Mouse (Mus musculus) embryonic facial prominence, embryonic 10.5 days (tissue): ENCODE results near the gene Csnk1g1. TPM values are rescaled to one million over a fixed set of nuclear protein-coding genes. Genes with fewer than 3 reads are reported as not detected.

ENCODE experiments used
- DNase-seq: peaks from one replicate; pipeline ENCODE4 v3.0.0-alpha.2; 2017; ENCODE audit warnings: low spot score
- H3K27ac ChIP-seq: fragments of 300-500 bp; sonication (generic); replicated peaks from 2 replicates; pipeline ENCODE4 v1.5.1; 2016; ENCODE audit warnings: mild to moderate bottlenecking
- H3K27me3 ChIP-seq: fragments of 300-500 bp; sonication (generic); replicated peaks from 2 replicates; pipeline ENCODE4 v1.6.1; 2016; ENCODE audit warnings: low read depth, mild to moderate bottlenecking; ENCODE audit not compliant: poor library complexity, severe bottlenecking
- H3K36me3 ChIP-seq: fragments of 300-500 bp; sonication (generic); replicated peaks from 2 replicates; pipeline ENCODE4 v1.6.1; 2016; ENCODE audit warnings: mild to moderate bottlenecking, moderate library complexity
- H3K4me1 ChIP-seq: fragments of 300-500 bp; sonication (generic); 2 replicates; pipeline ENCODE4 v1.6.1; 2016
- H3K4me3 ChIP-seq: fragments of 300-500 bp; sonication (generic); 2 replicates; pipeline ENCODE4 v1.5.1; 2016; ENCODE audit warnings: mild to moderate bottlenecking, moderate library complexity
- H3K9me3 ChIP-seq: fragments of 300-500 bp; sonication (generic); 2 replicates; pipeline ENCODE4 v1.6.1; 2016; ENCODE audit warnings: mild to moderate bottlenecking
- whole genome bisulfite sequencing: fragments of 180-500 bp; shearing (Covaris S2); methylation state at CpG from one replicate; pipeline ENCODE4 v1.1.7; 2016; 5-methylcytosine and 5-hydroxymethylcytosine counted together
- polyA plus RNA-seq: library from polyadenylated mRNA; unstranded; fragments of >200 nt; fragmentation: Nextera tagmentation; extraction: Ambion mirVana; gene quantifications from 2 replicates; pipeline ENCODE4 v1.2.1, GENCODE M21; 2016

Csnk1g1 gene
- polyA plus RNA-seq, 1 experiment from 2014 or later: 19.4 TPM

- Histone ChIP-seq H3K27me3 (no peaks in the 10 kb centered on the region), H3K4me3 (peak overlapping the region; percentile 83), H3K27ac (peak overlapping the region; percentile 92), H3K36me3 (peaks cover 37% of the 10 kb centered on the region), H3K9me3 (no peaks in the 10 kb centered on the region), H3K4me1 (peaks cover 24% of the 10 kb centered on the region)
- WGBS: 46% methylated on average over 4 of the region's 4 CpGs
- DNase-seq: no peak
Observed at GRCm38 (mm10) chr9:66060986-66061385, 152.3 kb downstream of the Csnk1g1 start.

- Histone ChIP-seq H3K27ac (peak overlapping the region; percentile 92; the same call in 1 of the 2 replicates), H3K4me3 (peak overlapping the region; percentile 83)
Observed at GRCm38 (mm10) chr9:66061656-66062055, 152.9 kb downstream of the Csnk1g1 start.

GRCm38 (mm10) chr9:66063446-66063845 is 154.7 kb downstream of the Csnk1g1 start:
- no peak for DNase-seq
- Histone ChIP-seq H3K36me3 (peaks cover 55% of the 10 kb centered on the region), H3K9me3 (no peaks in the 10 kb centered on the region), H3K27me3 (peaks cover 20% of the 10 kb centered on the region), H3K4me3 (no peak overlapping the region), H3K27ac (no peak overlapping the region), H3K4me1 (peaks cover 32% of the 10 kb centered on the region)
- 90% methylated on average over 3 of the region's 3 CpGs for WGBS

More at GRCm38 (mm10) chr9:66061656-66062055, 152.9 kb downstream of the Csnk1g1 start:
- Histone ChIP-seq H3K27me3 (peaks cover 2% of the 10 kb centered on the region; the same call in 1 of the 2 replicates), H3K9me3 (no peaks in the 10 kb centered on the region), H3K36me3 (peaks cover 44% of the 10 kb centered on the region), H3K4me1 (peaks cover 24% of the 10 kb centered on the region)
- 94% methylated on average over 3 of the region's 3 CpGs for WGBS
- DNase-seq: no peak

GRCm38 (mm10) chr9:66064316-66064715 is 155.6 kb downstream of the Csnk1g1 start:
- peaks cover 55% of the 10 kb centered on the region for H3K36me3 ChIP-seq

GRCm38 (mm10) chr9:66066791-66067190 is 158.1 kb downstream of the Csnk1g1 start:
- peaks cover 55% of the 10 kb centered on the region for H3K36me3 ChIP-seq

More at GRCm38 (mm10) chr9:66064316-66064715, 155.6 kb downstream of the Csnk1g1 start:
- no peaks in the 10 kb centered on the region for H3K9me3 ChIP-seq
- H3K27ac ChIP-seq: no peak overlapping the region
- peaks cover 32% of the 10 kb centered on the region for H3K4me1 ChIP-seq
- H3K27me3 ChIP-seq: peaks cover 29% of the 10 kb centered on the region
- 97% methylated on average over 11 of the region's 11 CpGs for whole genome bisulfite sequencing
- DNase-seq: no peak
- no peak overlapping the region for H3K4me3 ChIP-seq

GRCm38 (mm10) chr9:66067542-66067941 is 158.8 kb downstream of the Csnk1g1 start:
- WGBS: 14% methylated on average over 5 of the region's 5 CpGs
- no peaks in the 10 kb centered on the region for H3K9me3 ChIP-seq
- peaks cover 51% of the 10 kb centered on the region for H3K36me3 ChIP-seq
- H3K27ac ChIP-seq: no peak overlapping the region
- H3K4me3 ChIP-seq: no peak overlapping the region
- DNase-seq: peak; percentile 53
- peaks cover 49% of the 10 kb centered on the region for H3K27me3 ChIP-seq
- peaks cover 23% of the 10 kb centered on the region for H3K4me1 ChIP-seq

More at GRCm38 (mm10) chr9:66066791-66067190, 158.1 kb downstream of the Csnk1g1 start:
- Histone ChIP-seq H3K4me1 (peaks cover 23% of the 10 kb centered on the region), H3K27ac (no peak overlapping the region), H3K9me3 (no peaks in the 10 kb centered on the region), H3K27me3 (peaks cover 49% of the 10 kb centered on the region), H3K4me3 (no peak overlapping the region)
- DNase-seq: no peak
- 90% methylated on average over 3 of the region's 3 CpGs for WGBS

GRCm38 (mm10) chr9:66068056-66068455 is 159.3 kb downstream of the Csnk1g1 start:
- peaks cover 49% of the 10 kb centered on the region for H3K27me3 ChIP-seq
- H3K27ac ChIP-seq: no peak overlapping the region
- 48% methylated on average over 4 of the region's 4 CpGs for WGBS

GRCm38 (mm10) chr9:66068971-66069391 is 160.3 kb downstream of the Csnk1g1 start:
- H3K4me1 ChIP-seq: peaks cover 23% of the 10 kb centered on the region
- WGBS: 1% methylated on average over 30 of the region's 30 CpGs
- H3K36me3 ChIP-seq: peaks cover 37% of the 10 kb centered on the region
- H3K27me3 ChIP-seq: peaks cover 49% of the 10 kb centered on the region
- H3K9me3 ChIP-seq: no peaks in the 10 kb centered on the region
- peak overlapping the region; percentile 65 for H3K4me3 ChIP-seq
- peak overlapping the region; percentile 63 for H3K27ac ChIP-seq
- DNase-seq: peak; percentile 51

More at GRCm38 (mm10) chr9:66068056-66068455, 159.3 kb downstream of the Csnk1g1 start:
- H3K36me3 ChIP-seq: peaks cover 46% of the 10 kb centered on the region
- peak overlapping the region; percentile 65; the same call in 1 of the 2 replicates for H3K4me3 ChIP-seq
- H3K4me1 ChIP-seq: peaks cover 23% of the 10 kb centered on the region
- H3K9me3 ChIP-seq: no peaks in the 10 kb centered on the region
- no peak for DNase-seq

- DNase-seq: peak; percentile 87
- H3K27ac ChIP-seq: peak within 1 kb of the TSS; percentile 63
Observed at GRCm38 (mm10) chr9:66069583-66069982, 160.9 kb downstream of the Csnk1g1 start, which contains the start of gene Snx22. Gene Snx22 (minus strand): TSS chr9:66069719.

GRCm38 (mm10) chr9:66070151-66070550 is 161.4 kb downstream of the Csnk1g1 start:
- peaks cover 49% of the 10 kb centered on the region for H3K27me3 ChIP-seq
- H3K36me3 ChIP-seq: peaks cover 27% of the 10 kb centered on the region
- H3K4me3 ChIP-seq: peak overlapping the region; percentile 65; the same call in 1 of the 2 replicates
- H3K4me1 ChIP-seq: peaks cover 23% of the 10 kb centered on the region
- 0 out of 2 replicates have a peak, but pooled peaks cover 6% of the 10 kb centered on the region for H3K9me3 ChIP-seq
- WGBS: 89% methylated on average over 5 of the region's 5 CpGs
- no peak overlapping the region for H3K27ac ChIP-seq
- DNase-seq: no peak

More at GRCm38 (mm10) chr9:66069583-66069982, 160.9 kb downstream of the Csnk1g1 start, which contains the start of gene Snx22:
- Histone ChIP-seq H3K27me3 (peaks cover 49% of the 10 kb centered on the region), H3K9me3 (0 out of 2 replicates have a peak, but pooled peaks cover 5% of the 10 kb centered on the region), H3K36me3 (peaks cover 31% of the 10 kb centered on the region), H3K4me1 (peaks cover 23% of the 10 kb centered on the region), H3K4me3 (peak within 1 kb of the TSS; percentile 65)
- 2% methylated on average over 22 of the region's 22 CpGs for WGBS

- Histone ChIP-seq H3K27me3 (peaks cover 36% of the 10 kb centered on the region), H3K4me1 (peaks cover 16% of the 10 kb centered on the region), H3K9me3 (0 out of 2 replicates have a peak, but pooled peaks cover 6% of the 10 kb centered on the region), H3K27ac (no peak overlapping the region), H3K36me3 (peaks cover under 1% of the 10 kb centered on the region; the same call in 1 of the 2 replicates), H3K4me3 (no peak overlapping the region)
- WGBS: 90% methylated on average over 7 of the region's 7 CpGs
- no peak for DNase-seq
Observed at GRCm38 (mm10) chr9:66072754-66073153, 164.0 kb downstream of the Csnk1g1 start.

- Histone ChIP-seq H3K36me3 (no peaks in the 10 kb centered on the region), H3K4me3 (peak overlapping the region; percentile 39; the same call in 1 of the 2 replicates), H3K27ac (peak overlapping the region; percentile 26), H3K4me1 (peaks cover 16% of the 10 kb centered on the region), H3K9me3 (0 out of 2 replicates have a peak, but pooled peaks cover 6% of the 10 kb centered on the region), H3K27me3 (no peaks in the 10 kb centered on the region)
- 57% methylated on average over 3 of the region's 3 CpGs for WGBS
- DNase-seq: no peak
Observed at GRCm38 (mm10) chr9:66078072-66078471, 169.3 kb downstream of the Csnk1g1 start.

- peak; percentile 78 for DNase-seq
Observed at GRCm38 (mm10) chr9:66078493-66078892, 169.8 kb downstream of the Csnk1g1 start.

More at GRCm38 (mm10) chr9:66078493-66078892, 169.8 kb downstream of the Csnk1g1 start:
- Histone ChIP-seq H3K36me3 (no peaks in the 10 kb centered on the region), H3K9me3 (0 out of 2 replicates have a peak, but pooled peaks cover 6% of the 10 kb centered on the region), H3K27me3 (no peaks in the 10 kb centered on the region), H3K4me3 (peak overlapping the region; percentile 39), H3K27ac (peak overlapping the region; percentile 26), H3K4me1 (peaks cover 16% of the 10 kb centered on the region)
- 6% methylated on average over 14 of the region's 14 CpGs for WGBS
